Mouse (Mus musculus) large intestine, adult 2 months (tissue): ENCODE results near the gene Tbk1. TPM values are rescaled to one million over a fixed set of nuclear protein-coding genes. Genes with fewer than 3 reads are reported as not detected.

ENCODE experiments used
- DNase-seq: peaks from one replicate; pipeline ENCODE4 v3.0.0-alpha.2; 2012; ENCODE audit warnings: low read depth, low spot score
- WGBS: fragments of 180-500 bp; shearing (Covaris S2); methylation state at CpG from one replicate; pipeline ENCODE4 v1.1.7; 2018; 5-methylcytosine and 5-hydroxymethylcytosine counted together
- polyA plus RNA-seq: library from polyadenylated mRNA; depleted of rRNA; stranded (reverse); fragments of >200 nt; gene quantifications from 2 replicates; pipeline ENCODE4 v1.2.3, GENCODE M21; 2012; rRNA removed

Tbk1 gene
- polyA plus RNA-seq, 1 experiment: 11.0 TPM

DNA sequence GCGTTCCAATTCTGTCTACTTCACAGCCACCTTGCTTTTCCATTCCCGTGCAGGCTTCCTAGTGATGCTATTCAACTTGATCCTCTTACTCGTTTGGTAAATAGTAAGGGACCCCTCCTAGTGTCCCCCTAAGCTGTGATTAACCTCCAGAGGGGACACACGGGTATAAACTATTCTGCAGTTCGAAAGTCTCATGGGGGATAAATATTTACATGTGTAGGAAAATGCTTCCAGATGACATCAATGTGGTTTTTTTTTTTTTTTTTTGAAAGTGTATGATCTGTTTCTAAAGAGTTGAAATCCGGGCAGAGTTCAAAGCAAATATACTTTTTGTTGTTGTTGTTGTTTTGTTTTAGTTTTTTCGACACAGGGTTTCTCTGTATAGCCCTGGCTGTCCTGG, 80.7 kb downstream of the Tbk1 start:
- DNase-seq: no peak
- 63% methylated on average over 7 of the region's 7 CpGs for WGBS

DNA sequence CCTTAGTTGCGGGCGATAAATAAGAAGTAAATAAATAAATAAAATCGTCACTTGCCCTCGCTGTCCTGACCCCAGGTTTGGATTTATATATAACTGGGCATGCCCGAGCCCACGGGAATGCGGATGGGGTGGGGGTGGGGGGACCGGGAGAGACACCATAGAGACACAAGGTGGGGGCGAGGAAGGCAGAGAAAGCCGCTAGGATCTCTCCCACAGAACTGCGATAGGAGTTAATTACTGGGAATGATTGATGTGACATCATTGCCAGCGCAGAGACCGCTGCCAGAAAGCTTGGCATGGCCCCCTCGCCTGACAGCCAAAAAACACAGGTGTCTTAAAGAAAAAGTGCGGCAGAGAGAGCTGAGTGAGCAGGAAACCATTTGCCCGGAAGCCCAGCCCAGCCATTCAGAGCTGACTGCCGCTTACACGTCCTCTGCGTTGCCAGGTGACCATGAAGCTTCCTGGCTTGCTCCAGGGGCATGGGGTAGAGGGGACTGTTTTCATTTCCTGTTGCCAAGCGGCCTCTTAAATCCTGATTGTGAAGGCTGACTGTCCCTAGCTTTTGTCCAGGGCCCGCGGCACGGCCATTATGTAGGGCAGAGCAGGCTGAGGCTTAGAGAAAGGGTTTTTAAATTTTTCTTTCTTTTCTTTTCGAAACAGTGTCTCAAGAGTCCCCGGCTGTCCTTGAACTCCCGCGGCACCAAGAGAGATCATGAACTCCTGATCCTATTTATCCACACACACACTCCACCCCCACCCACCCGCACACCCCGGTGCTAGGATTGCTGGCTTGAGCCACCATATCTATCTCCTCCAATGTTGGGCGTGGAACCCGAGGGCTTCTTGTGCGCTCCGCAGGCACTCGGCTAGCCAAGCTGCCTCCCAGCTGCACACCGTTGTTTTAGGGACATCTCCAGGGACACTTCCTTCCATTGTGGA, 81.3 kb downstream of the Tbk1 start:
- no peak for DNase-seq
- 13% methylated on average over 35 of the region's 35 CpGs for whole genome bisulfite sequencing

DNA sequence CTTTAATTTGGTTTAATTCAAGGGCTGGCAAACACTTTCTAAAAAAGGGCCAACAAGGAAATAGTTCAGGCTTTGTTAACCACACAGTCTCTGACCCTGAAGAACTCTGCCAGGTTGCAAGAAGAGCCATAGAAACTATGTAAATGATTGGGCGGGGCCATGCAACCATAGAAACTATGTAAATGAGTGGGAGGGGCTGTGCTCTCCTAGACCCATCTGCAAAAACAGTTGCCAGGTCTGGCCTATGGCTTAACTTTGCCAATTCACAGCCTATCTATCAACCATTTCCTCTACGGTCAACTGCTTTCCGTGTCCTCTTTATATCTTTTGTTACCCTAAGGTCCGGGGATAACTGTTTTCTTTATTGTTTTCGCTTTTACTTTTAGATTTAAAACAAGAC, 85.4 kb downstream of the Tbk1 start:
- WGBS: 43% methylated on average over 5 of the region's 5 CpGs
- DNase-seq: no peak

DNA sequence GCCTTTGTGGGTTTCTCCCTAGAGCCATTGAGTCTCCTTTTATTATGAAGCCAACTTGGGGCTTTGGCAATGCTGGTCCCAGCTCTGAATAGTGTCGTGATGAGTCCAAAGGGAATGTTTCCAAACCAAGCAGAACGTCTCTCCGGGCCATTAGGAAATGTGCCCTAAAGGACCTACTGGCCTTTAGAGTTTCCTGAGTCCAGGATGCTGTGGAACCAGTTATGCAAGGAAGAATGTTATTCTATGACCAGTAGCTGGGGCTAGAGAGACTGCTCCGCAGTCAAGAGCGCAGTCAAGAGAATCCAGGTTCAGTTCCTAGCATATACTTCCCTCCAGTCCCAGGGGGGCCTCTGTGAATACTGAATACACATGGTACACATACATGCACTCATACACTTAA, 86.6 kb downstream of the Tbk1 start:
- 22% methylated on average over 5 of the region's 5 CpGs for WGBS
- DNase-seq: no peak

DNA sequence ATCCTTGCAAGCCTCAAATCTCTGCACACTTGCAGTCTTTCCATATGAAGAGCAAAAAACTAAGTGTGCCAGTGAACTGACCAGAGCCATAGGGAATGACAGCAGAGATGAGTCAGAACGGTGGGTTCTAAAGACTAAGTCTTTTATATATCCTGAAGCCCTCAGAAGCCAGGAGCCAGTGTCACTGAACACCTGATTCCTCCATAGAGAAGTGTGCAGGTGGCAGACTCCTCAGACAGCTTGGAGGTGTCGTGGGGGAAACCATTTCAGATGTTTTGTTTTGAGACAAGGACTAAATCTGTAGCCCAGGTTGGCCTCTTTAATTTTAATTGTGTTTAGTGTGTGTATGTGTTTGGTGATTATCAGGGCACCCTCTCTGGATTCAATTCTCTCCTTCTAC, 87.5 kb downstream of the Tbk1 start:
- WGBS: 38% methylated on average over 2 of the region's 2 CpGs
- DNase-seq: no peak

DNA sequence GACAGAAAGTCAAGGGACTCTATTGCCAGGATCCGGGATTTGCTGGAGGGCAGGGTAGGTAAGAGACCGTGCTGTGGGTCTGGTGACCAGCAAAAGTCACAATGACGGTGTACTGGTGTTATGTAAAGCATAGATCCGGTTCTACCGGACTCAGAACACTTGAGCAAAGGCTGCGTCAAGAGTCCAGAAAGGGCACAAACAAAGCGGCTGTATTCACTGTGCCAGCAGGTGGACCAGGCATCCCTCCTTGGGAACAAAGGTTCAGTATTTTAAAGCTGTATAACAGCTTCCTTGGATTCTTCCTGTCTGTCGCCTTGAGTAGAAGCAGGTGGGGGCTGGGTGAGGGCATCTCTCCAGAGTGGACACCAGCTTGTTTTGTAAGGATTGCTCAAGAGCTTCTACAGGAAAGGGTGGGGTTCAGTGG, 88.1 kb downstream of the Tbk1 start:
- WGBS: 24% methylated on average over 8 of the region's 8 CpGs
- no peak for DNase-seq

DNA sequence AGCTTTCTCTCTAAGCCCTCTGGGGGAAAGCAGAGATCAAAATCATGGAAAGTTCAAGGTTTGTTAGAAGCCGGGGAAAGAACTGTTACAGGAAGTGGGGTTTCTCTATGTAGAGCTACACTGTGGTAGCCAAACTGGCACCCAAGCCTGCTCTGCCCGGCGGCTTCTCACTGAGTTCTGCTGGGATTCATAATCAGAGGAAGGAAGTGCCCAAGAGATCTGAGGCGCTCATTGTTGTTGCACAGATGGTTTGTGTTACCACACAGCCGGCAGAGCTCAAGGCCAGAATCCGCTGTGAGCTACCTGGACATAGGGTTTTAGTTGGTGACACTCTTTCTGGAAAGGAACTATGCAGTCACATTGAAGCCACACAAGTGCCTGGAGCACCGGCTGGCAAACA, 88.6 kb downstream of the Tbk1 start:
- 39% methylated on average over 7 of the region's 7 CpGs for whole genome bisulfite sequencing
- DNase-seq: no peak

DNA sequence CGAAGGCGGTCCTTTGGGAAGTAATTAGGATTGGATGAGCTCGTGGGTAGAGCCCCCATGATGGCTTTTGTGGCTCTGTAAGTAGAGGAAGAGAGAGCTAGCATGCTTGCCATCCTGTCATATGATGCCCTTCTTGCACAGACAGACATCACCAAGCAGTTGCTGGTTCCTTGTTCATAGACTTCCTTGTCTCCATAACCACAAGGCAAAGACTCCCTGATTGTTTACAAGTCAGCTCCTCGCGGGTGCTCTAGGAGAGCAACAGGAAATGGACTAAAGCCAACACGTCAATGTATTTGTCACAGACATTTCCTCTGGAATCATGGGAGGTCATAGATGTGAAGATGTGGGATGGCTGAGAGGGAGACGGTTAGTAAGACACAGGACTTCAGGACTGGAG, 90.0 kb downstream of the Tbk1 start:
- 42% methylated on average over 7 of the region's 7 CpGs for WGBS
- DNase-seq: no peak

Other genes starting within 250 kb of the Tbk1 start
- gene Tbc1d30, start 235.5 kb downstream of the Tbk1 start, polyA plus RNA-seq: 3.5 and 5.6 TPM in 2 replicates
- 36.3 and 55.4 TPM in 2 replicates for gene Gns, start 221.7 kb downstream of the Tbk1 start, polyA plus RNA-seq
- gene Rassf3, start 110.4 kb downstream of the Tbk1 start, polyA plus RNA-seq: 31.0 and 39.3 TPM in 2 replicates
- 39.0 and 63.8 TPM in 2 replicates for gene Xpot, start 39.5 kb upstream of the Tbk1 start, polyA plus RNA-seq
- gene D930020B18Rik, start 54.8 kb upstream of the Tbk1 start, polyA plus RNA-seq: 0.16 and 0.29 TPM in 2 replicates
- 4.0 and 5.2 TPM in 2 replicates for gene BC048403, start 153.2 kb upstream of the Tbk1 start, polyA plus RNA-seq